Mouse (Mus musculus) midbrain, postnatal 0 days (tissue): ENCODE measurements at regions not wholly inside any gene's neighbourhood (a gene's known extent, or its start where the extent isn't known, plus 50 kb on each side); places are given as distances from the start of the nearest gene placed in this dataset.
A peak's percentile ranks its signal among the peaks of the same experiment; 100 is the strongest.

Experiments
- ATAC-seq: fragments of 200-750 bp; cut with Nextera tagmentation; 2 replicates; pipeline ENCODE4 v1.8.0; 2017; ENCODE audit warnings: moderate number of reproducible peaks, mild to moderate bottlenecking, moderate TSS enrichment, moderate library complexity; ENCODE audit not compliant: low FRiP score
- DNase-seq: peaks from one replicate; pipeline ENCODE4 v3.0.0-alpha.2; 2015; ENCODE audit warnings: low spot score
- H3K27ac ChIP-seq: fragments of 300-500 bp; sonication (generic); 2 replicates; pipeline ENCODE4 v1.5.1; 2014; ENCODE audit warnings: low read depth, mild to moderate bottlenecking, low read length, mixed read lengths
- H3K27me3 ChIP-seq: fragments of 300-500 bp; sonication (generic); 2 replicates; pipeline ENCODE4 v1.6.1; 2014; ENCODE audit warnings: low read length, control low read depth, mixed read lengths; ENCODE audit not compliant: insufficient read depth
- H3K36me3 ChIP-seq: fragments of 300-500 bp; sonication (generic); 2 replicates; pipeline ENCODE4 v1.6.1; 2014; ENCODE audit warnings: low read length, control low read depth, mixed read lengths; ENCODE audit not compliant: insufficient read depth
- H3K4me1 ChIP-seq: fragments of 300-500 bp; sonication (generic); 2 replicates; pipeline ENCODE4 v1.6.1; 2014; ENCODE audit warnings: mild to moderate bottlenecking, control low read depth, antibody characterized with exemption, low read length, mixed read lengths; ENCODE audit not compliant: insufficient read depth
- H3K4me2 ChIP-seq: fragments of 300-500 bp; sonication (generic); 2 replicates; pipeline ENCODE4 v1.6.1; 2014; ENCODE audit warnings: low read depth, mild to moderate bottlenecking, low read length, mixed read lengths; ENCODE audit not compliant: poor library complexity, severe bottlenecking
- H3K4me3 ChIP-seq: fragments of 300-500 bp; sonication (generic); 2 replicates; pipeline ENCODE4 v1.5.1; 2014; ENCODE audit warnings: low read depth, mild to moderate bottlenecking, low read length, moderate library complexity
- H3K9ac ChIP-seq: fragments of 300-500 bp; sonication (generic); replicated peaks from 2 replicates; pipeline ENCODE4 v1.6.1; 2014; ENCODE audit warnings: mild to moderate bottlenecking, low read length, moderate library complexity, mixed read lengths; ENCODE audit not compliant: poor library complexity, severe bottlenecking
- H3K9me3 ChIP-seq: fragments of 300-500 bp; sonication (generic); 2 replicates; pipeline ENCODE4 v1.6.1; 2016; ENCODE audit warnings: low read length, control low read depth
- CTCF ChIP-seq: IDR thresholded peaks from 2 replicates; pipeline ENCODE4 v1.5.1; 2016; ENCODE audit warnings: antibody characterized with exemption, mild to moderate bottlenecking
- WGBS: fragments of 180-500 bp; shearing (Covaris S2); extraction: QIAGEN DNeasy Blood & Tissue Kit; methylation state at CpG from one replicate; pipeline ENCODE4 v1.1.7; 2014; 5-methylcytosine and 5-hydroxymethylcytosine counted together

GRCm38 (mm10) chr3:102596944-102597551 is 127.3 kb downstream of the Ngf start:
- Histone ChIP-seq H3K4me1 (no peaks in the 10 kb centered on the region), H3K9me3 (no peaks in the 10 kb centered on the region), H3K4me2 (no peak overlapping the region), H3K27me3 (no peaks in the 10 kb centered on the region), H3K4me3 (no peak overlapping the region), H3K36me3 (no peaks in the 10 kb centered on the region), H3K9ac (no peak overlapping the region), H3K27ac (no peak overlapping the region)
- 93% methylated on average over 4 of the region's 4 CpGs for WGBS
- no peak for TF ChIP-seq CTCF
- ATAC-seq: no peak
- DNase-seq: no peak

- no peak for DNase-seq
- Histone ChIP-seq H3K27me3 (no peaks in the 10 kb centered on the region), H3K36me3 (no peaks in the 10 kb centered on the region), H3K9ac (no peak overlapping the region), H3K4me1 (no peaks in the 10 kb centered on the region), H3K4me2 (no peak overlapping the region), H3K4me3 (no peak overlapping the region), H3K9me3 (no peaks in the 10 kb centered on the region), H3K27ac (no peak overlapping the region)
- TF ChIP-seq CTCF: no peak
- no peak for ATAC-seq
- 90% methylated on average over 7 of the region's 7 CpGs for WGBS
These were observed 129.3 kb downstream of the Ngf start for GRCm38 (mm10) chr3:102599061-102599460.

GRCm38 (mm10) chr3:102602766-102603165 is 131.6 kb upstream of the Tspan2 start:
- WGBS: 81% methylated on average over 13 of the region's 13 CpGs
- Histone ChIP-seq H3K4me1 (no peaks in the 10 kb centered on the region), H3K9me3 (no peaks in the 10 kb centered on the region), H3K36me3 (no peaks in the 10 kb centered on the region), H3K4me2 (no peak overlapping the region), H3K9ac (no peak overlapping the region), H3K27ac (no peak overlapping the region), H3K4me3 (no peak overlapping the region), H3K27me3 (no peaks in the 10 kb centered on the region)
- ATAC-seq (no peak), DNase-seq (no peak)
- TF ChIP-seq CTCF: no peak

GRCm38 (mm10) chr3:102605284-102605683 is 129.0 kb upstream of the Tspan2 start:
- Histone ChIP-seq H3K27ac (no peak overlapping the region), H3K9me3 (no peaks in the 10 kb centered on the region), H3K4me2 (no peak overlapping the region), H3K27me3 (no peaks in the 10 kb centered on the region), H3K9ac (no peak overlapping the region), H3K4me1 (no peaks in the 10 kb centered on the region), H3K4me3 (no peak overlapping the region), H3K36me3 (no peaks in the 10 kb centered on the region)
- no peak for ATAC-seq
- 72% methylated on average over 2 of the region's 2 CpGs for WGBS
- DNase-seq: no peak
- no peak for TF ChIP-seq CTCF

- H3K27me3 ChIP-seq: no peaks in the 10 kb centered on the region
- no peak overlapping the region for H3K4me3 ChIP-seq
- H3K27ac ChIP-seq: no peak overlapping the region
- H3K4me1 ChIP-seq: no peaks in the 10 kb centered on the region
- peak; percentile 41 for DNase-seq
- WGBS: 14% methylated on average over 5 of the region's 5 CpGs
- no peaks in the 10 kb centered on the region for H3K9me3 ChIP-seq
- TF ChIP-seq CTCF: no peak
- H3K9ac ChIP-seq: no peak overlapping the region
- H3K4me2 ChIP-seq: no peak overlapping the region
- ATAC-seq: no peak
- H3K36me3 ChIP-seq: no peaks in the 10 kb centered on the region
These were observed 123.4 kb upstream of the Tspan2 start for GRCm38 (mm10) chr3:102610970-102611369.

- Histone ChIP-seq H3K36me3 (no peaks in the 10 kb centered on the region), H3K4me3 (no peak overlapping the region), H3K4me1 (no peaks in the 10 kb centered on the region), H3K9ac (no peak overlapping the region), H3K9me3 (no peaks in the 10 kb centered on the region), H3K27ac (no peak overlapping the region), H3K27me3 (no peaks in the 10 kb centered on the region), H3K4me2 (no peak overlapping the region)
- WGBS: 16% methylated on average over 18 of the region's 18 CpGs
- no peak for TF ChIP-seq CTCF
- DNase-seq (peak; percentile 55), ATAC-seq (no peak)
These were observed 122.6 kb upstream of the Tspan2 start for GRCm38 (mm10) chr3:102611398-102612366.
